Mouse (Mus musculus): ENCODE measurements around the gene Abca13.

Abca13 gene

GRCm38 (mm10) chr11:9727810-9728490 is 536.2 kb downstream of the Abca13 start:
- no peak for DNase-seq

- DNase-seq: no peak
These were observed 539.6 kb downstream of the Abca13 start for GRCm38 (mm10) chr11:9731300-9731699.

Data from cerebellum, postnatal 10 days (tissue).